Mouse (Mus musculus) limb, embryonic 13.5 days (tissue): ENCODE results near the gene Rbm19. TPM values are rescaled to one million over a fixed set of nuclear protein-coding genes. Genes with fewer than 3 reads are reported as not detected.

Source experiments
- ATAC-seq: fragments of 200-750 bp; cut with Nextera tagmentation; 2 replicates; pipeline ENCODE4 v1.8.0; 2017; ENCODE audit warnings: low read depth, moderate number of reproducible peaks, moderate TSS enrichment; ENCODE audit not compliant: low FRiP score
- H3K27ac ChIP-seq: fragments of 300-500 bp; sonication (generic); 2 replicates; pipeline ENCODE4 v1.5.1; 2015; ENCODE audit warnings: inconsistent platforms, mild to moderate bottlenecking, moderate library complexity
- H3K27me3 ChIP-seq: fragments of 300-500 bp; sonication (generic); 2 replicates; pipeline ENCODE4 v1.6.1; 2015; ENCODE audit warnings: mild to moderate bottlenecking, inconsistent platforms
- H3K36me3 ChIP-seq: fragments of 300-500 bp; sonication (generic); 2 replicates; pipeline ENCODE4 v1.6.1; 2015; ENCODE audit warnings: inconsistent platforms, mild to moderate bottlenecking, moderate library complexity
- H3K4me1 ChIP-seq: fragments of 300-500 bp; sonication (generic); 2 replicates; pipeline ENCODE4 v1.6.1; 2015; ENCODE audit warnings: inconsistent platforms
- H3K4me2 ChIP-seq: fragments of 300-500 bp; sonication (generic); replicated peaks from 2 replicates; pipeline ENCODE4 v1.6.1; 2015; ENCODE audit warnings: inconsistent platforms, mild to moderate bottlenecking, moderate library complexity
- H3K4me3 ChIP-seq: fragments of 300-500 bp; sonication (generic); 2 replicates; pipeline ENCODE4 v1.5.1; 2015; ENCODE audit warnings: moderate library complexity, mild to moderate bottlenecking, inconsistent platforms
- H3K9ac ChIP-seq: fragments of 300-500 bp; sonication (generic); 2 replicates; pipeline ENCODE4 v1.6.1; 2015; ENCODE audit warnings: mild to moderate bottlenecking, inconsistent platforms
- H3K9me3 ChIP-seq: fragments of 300-500 bp; sonication (generic); 2 replicates; pipeline ENCODE4 v1.6.1; 2016; ENCODE audit warnings: inconsistent platforms
- WGBS: fragments of 180-500 bp; shearing (Covaris S2); methylation state at CpG from one replicate; pipeline ENCODE4 v1.1.7; 2015; 5-methylcytosine and 5-hydroxymethylcytosine counted together
- polyA plus RNA-seq: library from polyadenylated mRNA; unstranded; fragments of >200 nt; fragmentation: Nextera tagmentation; extraction: Ambion mirVana; gene quantifications from 2 replicates; pipeline ENCODE4 v1.2.1, GENCODE M21; 2015

Gene Rbm19
- polyA plus RNA-seq, 1 experiment from 2014 or later = 28.2 TPM

GRCm38 (mm10) chr5:120191620-120192019 is 75.4 kb downstream of the Rbm19 start:
- no peak for ATAC-seq
- WGBS = 81% methylated on average over 9 of the region's 9 CpGs
- no peak overlapping the region for H3K9ac ChIP-seq
- H3K27ac ChIP-seq = no peak overlapping the region
- H3K4me2 ChIP-seq = no peak overlapping the region
- peaks cover 21% of the 10 kb centered on the region for H3K4me1 ChIP-seq
- no peaks in the 10 kb centered on the region for H3K9me3 ChIP-seq
- H3K27me3 ChIP-seq = no peaks in the 10 kb centered on the region
- H3K4me3 ChIP-seq = no peak overlapping the region
- peaks cover 9% of the 10 kb centered on the region; the same call in 1 of the 2 replicates for H3K36me3 ChIP-seq

- H3K4me3 ChIP-seq = no peak overlapping the region
- ATAC-seq = no peak
- H3K27me3 ChIP-seq = no peaks in the 10 kb centered on the region
- H3K4me2 ChIP-seq = peak overlapping the region; percentile 25
- WGBS = 50% methylated on average over 16 of the region's 16 CpGs
- no peaks in the 10 kb centered on the region for H3K9me3 ChIP-seq
- peaks cover 21% of the 10 kb centered on the region for H3K36me3 ChIP-seq
- H3K9ac ChIP-seq = peak overlapping the region; percentile 13
- peak overlapping the region; percentile 15; the same call in 1 of the 2 replicates for H3K27ac ChIP-seq
- peaks cover 21% of the 10 kb centered on the region for H3K4me1 ChIP-seq
Measured at GRCm38 (mm10) chr5:120194309-120194941, 78.2 kb downstream of the Rbm19 start.

- H3K4me2 ChIP-seq = peak overlapping the region; percentile 25
- no peak overlapping the region for H3K9ac ChIP-seq
- ATAC-seq = no peak
- no peak overlapping the region for H3K4me3 ChIP-seq
- H3K36me3 ChIP-seq = peaks cover 27% of the 10 kb centered on the region
- H3K4me1 ChIP-seq = peaks cover 21% of the 10 kb centered on the region
- WGBS = 21% methylated on average over 13 of the region's 13 CpGs
- H3K27me3 ChIP-seq = no peaks in the 10 kb centered on the region
- H3K27ac ChIP-seq = no peak overlapping the region
- H3K9me3 ChIP-seq = no peaks in the 10 kb centered on the region
Measured at GRCm38 (mm10) chr5:120194948-120195347, 78.7 kb downstream of the Rbm19 start.

GRCm38 (mm10) chr5:120196879-120197278 is 80.6 kb downstream of the Rbm19 start:
- Histone ChIP-seq H3K4me3 (no peak overlapping the region), H3K9me3 (no peaks in the 10 kb centered on the region), H3K36me3 (peaks cover 31% of the 10 kb centered on the region), H3K27me3 (no peaks in the 10 kb centered on the region), H3K4me1 (peaks cover 21% of the 10 kb centered on the region), H3K27ac (no peak overlapping the region), H3K9ac (no peak overlapping the region), H3K4me2 (no peak overlapping the region)
- WGBS = 86% methylated on average over 9 of the region's 9 CpGs
- no peak for ATAC-seq

- H3K4me2 ChIP-seq = no peak overlapping the region
- no peaks in the 10 kb centered on the region for H3K27me3 ChIP-seq
- H3K9ac ChIP-seq = no peak overlapping the region
- no peaks in the 10 kb centered on the region for H3K9me3 ChIP-seq
- no peak overlapping the region for H3K27ac ChIP-seq
- H3K4me1 ChIP-seq = peaks cover 21% of the 10 kb centered on the region
- 89% methylated on average over 10 of the region's 10 CpGs for WGBS
- no peak for ATAC-seq
- peaks cover 31% of the 10 kb centered on the region for H3K36me3 ChIP-seq
- H3K4me3 ChIP-seq = no peak overlapping the region
Measured at GRCm38 (mm10) chr5:120197813-120198387, 81.6 kb downstream of the Rbm19 start.

- no peak overlapping the region for H3K4me3 ChIP-seq
- no peak overlapping the region for H3K9ac ChIP-seq
- peaks cover 7% of the 10 kb centered on the region for H3K4me1 ChIP-seq
- peaks cover 31% of the 10 kb centered on the region for H3K36me3 ChIP-seq
- WGBS = 92% methylated on average over 7 of the region's 7 CpGs
- H3K4me2 ChIP-seq = no peak overlapping the region
- H3K27ac ChIP-seq = no peak overlapping the region
- no peaks in the 10 kb centered on the region for H3K9me3 ChIP-seq
- H3K27me3 ChIP-seq = no peaks in the 10 kb centered on the region
- no peak for ATAC-seq
Measured at GRCm38 (mm10) chr5:120199865-120200264, 83.6 kb downstream of the Rbm19 start.

- ATAC-seq = no peak
- Histone ChIP-seq H3K36me3 (peaks cover 11% of the 10 kb centered on the region), H3K27me3 (peaks cover 19% of the 10 kb centered on the region), H3K4me3 (no peak overlapping the region), H3K27ac (no peak overlapping the region), H3K9me3 (no peaks in the 10 kb centered on the region), H3K4me1 (no peaks in the 10 kb centered on the region; the same call in 1 of the 2 replicates), H3K4me2 (no peak overlapping the region), H3K9ac (no peak overlapping the region)
- 68% methylated on average over 3 of the region's 3 CpGs for WGBS
Measured at GRCm38 (mm10) chr5:120204316-120204715, 88.1 kb downstream of the Rbm19 start.

- Histone ChIP-seq H3K4me3 (no peak overlapping the region), H3K36me3 (no peaks in the 10 kb centered on the region), H3K4me1 (peaks cover 11% of the 10 kb centered on the region), H3K27me3 (peaks cover 40% of the 10 kb centered on the region), H3K9me3 (no peaks in the 10 kb centered on the region), H3K4me2 (no peak overlapping the region), H3K9ac (no peak overlapping the region), H3K27ac (no peak overlapping the region)
- WGBS = 55% methylated on average over 12 of the region's 12 CpGs
- ATAC-seq = no peak
Measured at GRCm38 (mm10) chr5:120206313-120206943, 90.2 kb downstream of the Rbm19 start.

- no peak for ATAC-seq
- no peaks in the 10 kb centered on the region for H3K36me3 ChIP-seq
- H3K9ac ChIP-seq = no peak overlapping the region
- no peak overlapping the region for H3K27ac ChIP-seq
- H3K9me3 ChIP-seq = no peaks in the 10 kb centered on the region
- no peak overlapping the region for H3K4me3 ChIP-seq
- no peak overlapping the region for H3K4me2 ChIP-seq
- peaks cover 49% of the 10 kb centered on the region for H3K27me3 ChIP-seq
- peaks cover 11% of the 10 kb centered on the region for H3K4me1 ChIP-seq
- WGBS = 70% methylated on average over 4 of the region's 4 CpGs
Measured at GRCm38 (mm10) chr5:120207492-120207891, 91.2 kb downstream of the Rbm19 start.

GRCm38 (mm10) chr5:120210668-120211067 is 94.4 kb downstream of the Rbm19 start:
- under 1% methylated on average over 11 of the region's 11 CpGs for WGBS
- Histone ChIP-seq H3K27ac (no peak overlapping the region), H3K27me3 (peaks cover 52% of the 10 kb centered on the region), H3K36me3 (no peaks in the 10 kb centered on the region), H3K9me3 (no peaks in the 10 kb centered on the region), H3K4me2 (peak overlapping the region; percentile 62), H3K4me1 (peaks cover 11% of the 10 kb centered on the region), H3K4me3 (peak overlapping the region; percentile 27), H3K9ac (peak overlapping the region; percentile 48)
- no peak for ATAC-seq

- H3K4me3 ChIP-seq = peak overlapping the region; percentile 27
- H3K4me1 ChIP-seq = peaks cover 11% of the 10 kb centered on the region
- WGBS = 3% methylated on average over 17 of the region's 17 CpGs
- peak overlapping the region; percentile 48 for H3K9ac ChIP-seq
- no peak for ATAC-seq
- no peaks in the 10 kb centered on the region for H3K36me3 ChIP-seq
- H3K27ac ChIP-seq = no peak overlapping the region
- no peaks in the 10 kb centered on the region for H3K9me3 ChIP-seq
- H3K27me3 ChIP-seq = peaks cover 52% of the 10 kb centered on the region
- peak overlapping the region; percentile 62 for H3K4me2 ChIP-seq
Measured at GRCm38 (mm10) chr5:120211182-120211581, 94.9 kb downstream of the Rbm19 start.

GRCm38 (mm10) chr5:120214511-120214910 is 98.2 kb downstream of the Rbm19 start:
- Histone ChIP-seq H3K4me1 (peaks cover 11% of the 10 kb centered on the region), H3K4me2 (no peak overlapping the region), H3K27ac (no peak overlapping the region), H3K36me3 (no peaks in the 10 kb centered on the region), H3K9me3 (no peaks in the 10 kb centered on the region), H3K4me3 (no peak overlapping the region), H3K27me3 (peaks cover 37% of the 10 kb centered on the region), H3K9ac (no peak overlapping the region)
- WGBS = 62% methylated on average over 3 of the region's 3 CpGs
- ATAC-seq = no peak
